Mouse (Mus musculus) left cerebral cortex, postnatal 10 days (tissue): Measurements from ENCODE around the gene Oas1a. TPM values are rescaled to one million over a fixed set of nuclear protein-coding genes. Genes with fewer than 3 reads are reported as not detected.
"Not testable (repeated sequence)": the region's sequence is repeated elsewhere in the genome, so short reads cannot be mapped to it uniquely, and the experiment has no call there.

ENCODE experiments used
- DNase-seq, 2 experiments: peaks; one replicate each; pipeline ENCODE4 v3.0.0; 2021 to 2022; ENCODE audit warnings: low spot score in 2 of 2, mixed read lengths in 1 of 2; ENCODE audit errors: extremely low spot score in 1 of 2
- intact Hi-C: fragments of 180-260 bp; cut with DNase I; formaldehyde crosslinking; loops from one replicate; pipeline ENCODE4 v1.15.1; 2025
- total RNA-seq, 2 experiments: library from RNA; stranded (reverse); gene quantifications; 2 replicates each; pipeline ENCODE4 v1.2.3; 2021

Gene Oas1a
- under 1 TPM in 1 of 2 experiments, not detected in 1; 0.18 TPM for total RNA-seq

GRCm38 (mm10) chr5:120906791-120907733, at the start of gene Oas1a:
Gene Oas1a, minus strand, starts transcription at chr5:120907521.
- DNase-seq, intact Hi-C loops: not testable (repeated sequence)

GRCm38 (mm10) chr5:120953974-120954373, 46.7 kb upstream of the Oas1a start:
- DNase-seq, result peak in 1 of 2 experiments; percentile 23
- intact Hi-C loops, result loop anchor here (10.0 kb wide), 1 partner anchor 201 kb away; no protein-coding TSS in a partner anchor

GRCm38 (mm10) chr5:120952242-120952770, 45.0 kb upstream of the Oas1a start:
- no peak for DNase-seq
- intact Hi-C loops, result loop anchor here (10.0 kb wide), 1 partner anchor 202 kb away; no protein-coding TSS in a partner anchor

- intact Hi-C loops, result no loop called here
- no peak for DNase-seq
Measured at GRCm38 (mm10) chr5:120942076-120942475, 34.8 kb upstream of the Oas1a start.

- intact Hi-C loops, result no loop called here
- no peak for DNase-seq
Measured at GRCm38 (mm10) chr5:120938586-120938985, 31.3 kb upstream of the Oas1a start.

- intact Hi-C loops, result no loop called here
Measured at GRCm38 (mm10) chr5:120937841-120938240, 30.5 kb upstream of the Oas1a start.

GRCm38 (mm10) chr5:120933966-120934365, 26.6 kb upstream of the Oas1a start:
- intact Hi-C loops, result loop anchor here (5.0 kb wide), 1 partner anchor 117 kb away; no protein-coding TSS in a partner anchor
- DNase-seq, result no peak

More at GRCm38 (mm10) chr5:120937841-120938240, 30.5 kb upstream of the Oas1a start:
- no peak for DNase-seq

GRCm38 (mm10) chr5:120927036-120927435, 19.7 kb upstream of the Oas1a start:
- intact Hi-C loops, result no loop called here
- DNase-seq, result no peak

- DNase-seq, intact Hi-C loops: not testable (repeated sequence)
Measured at GRCm38 (mm10) chr5:120926311-120926710, 19.0 kb upstream of the Oas1a start.

GRCm38 (mm10) chr5:120924520-120924919, 17.2 kb upstream of the Oas1a start:
- intact Hi-C loops, DNase-seq: not testable (repeated sequence)

- DNase-seq, result no peak
- intact Hi-C loops, result no loop called here
Measured at GRCm38 (mm10) chr5:120923969-120924368, 16.6 kb upstream of the Oas1a start.

- DNase-seq, result no peak
- intact Hi-C loops, result no loop called here
Measured at GRCm38 (mm10) chr5:120920296-120920695, 13.0 kb upstream of the Oas1a start.

- intact Hi-C loops, DNase-seq: not testable (repeated sequence)
Measured at GRCm38 (mm10) chr5:120919156-120919935, 12.0 kb upstream of the Oas1a start.

- DNase-seq, intact Hi-C loops: not testable (repeated sequence)
Measured at GRCm38 (mm10) chr5:120914204-120914603, 6.9 kb upstream of the Oas1a start, which contains the start of gene Oas1d. Gene Oas1d, plus strand, starts transcription at chr5:120914536.

- intact Hi-C loops, result no loop called here
- no peak for DNase-seq
Measured at GRCm38 (mm10) chr5:120908196-120908920, 1.0 kb upstream of the Oas1a start.

GRCm38 (mm10) chr5:120902056-120902455, 5.3 kb downstream of the Oas1a start:
- no peak for DNase-seq
- intact Hi-C loops, result loop anchor here (5.0 kb wide), 1 partner anchor 35 kb away; no protein-coding TSS in a partner anchor

GRCm38 (mm10) chr5:120900666-120901065, 6.7 kb downstream of the Oas1a start:
- no peak for DNase-seq
- intact Hi-C loops, result loop anchor here (5.0 kb wide), 1 partner anchor 33 kb away; no protein-coding TSS in a partner anchor

GRCm38 (mm10) chr5:120898726-120899125, 8.6 kb downstream of the Oas1a start:
- DNase-seq, result no peak
- intact Hi-C loops, result loop anchor here (2.0 kb wide), 1 partner anchor 20 kb away; no protein-coding TSS in a partner anchor
